12 mouse cellular contexts compared by ENCODE assay signal in the genomic region with DNA sequence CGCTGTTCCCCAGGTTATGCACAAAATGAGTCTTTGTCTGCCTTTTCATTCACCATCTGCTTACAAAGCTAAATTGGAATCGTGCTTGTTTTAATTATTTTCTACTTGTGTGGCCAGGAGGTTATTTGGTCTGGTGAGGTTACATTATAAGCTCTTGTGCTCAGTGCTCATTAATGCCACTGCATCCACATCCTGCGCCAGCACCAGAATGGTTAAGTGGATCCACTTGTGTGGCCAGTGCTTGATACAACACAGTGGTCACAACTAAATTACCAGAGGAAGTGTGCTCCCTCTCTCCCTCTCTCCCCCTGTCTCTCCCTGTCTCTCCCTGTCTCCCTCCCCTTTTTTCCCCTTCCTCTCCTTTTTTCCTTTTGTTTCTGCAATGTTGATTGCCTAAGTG.
A peak's percentile ranks its signal among the peaks of the same experiment; 100 is the strongest.
DNase-seq lines count a peak whose midpoint lies in the region; ATAC-seq lines count a peak whose summit lies in the region.
"Had no signal": no experiment of that assay in that cellular context is flagged by ENCODE, and none has a peak within 500 bp of the region (broad histone marks: within the 10 kb centered on the region; RNA-seq: fewer than 3 reads in every experiment).

No protein-coding gene starts in this region.

- no peak overlapping the region for H3K4me2 ChIP-seq in intestine, embryonic 14.5 days (ENCODE audit: low read length)
- no peak overlapping the region for H3K4me2 ChIP-seq in intestine, embryonic 15.5 days (replicated peaks)
- no peak overlapping the region for H3K4me2 ChIP-seq in forebrain, embryonic 11.5 days (ENCODE audit: low read depth, low read length, severe bottlenecking)

- ATAC-seq in intestine, embryonic 14.5 days (replicated peaks; ENCODE audit: low FRiP score, low TSS enrichment, low read depth) = no peak
- no peak for ATAC-seq in intestine, embryonic 15.5 days
- peak; percentile 78 for ATAC-seq in forebrain, embryonic 11.5 days (replicated peaks; ENCODE audit: low FRiP score)
- no peak for ATAC-seq in megakaryocyte progenitor cell, adult 5-6 weeks (replicated peaks; ENCODE audit: poor library complexity)
- ATAC-seq: CD4-positive, CD25-positive, alpha-beta regulatory T cell, adult 4 months; liver, postnatal 0 days; Patski had no signal

- no peaks in the 10 kb centered on the region for H3K36me3 ChIP-seq in intestine, embryonic 14.5 days (ENCODE audit: control insufficient read depth, insufficient read depth, low read length)
- H3K36me3 ChIP-seq in intestine, embryonic 15.5 days = no peaks in the 10 kb centered on the region
- H3K36me3 ChIP-seq in forebrain, embryonic 11.5 days (ENCODE audit: control insufficient read depth, insufficient read depth, low read length) = no peaks in the 10 kb centered on the region
- no peaks in the 10 kb centered on the region for H3K36me3 ChIP-seq in limb, embryonic 10.5 days

- 43% methylated on average over 3 of the region's 3 CpGs for WGBS in intestine, embryonic 14.5 days
- 44% methylated on average over 3 of the region's 3 CpGs for WGBS in intestine, embryonic 15.5 days
- WGBS in forebrain, embryonic 11.5 days = 9% methylated on average over 3 of the region's 3 CpGs
- WGBS in limb, embryonic 10.5 days = 28% methylated on average over 3 of the region's 3 CpGs

- H3K4me3 ChIP-seq in intestine, embryonic 14.5 days (ENCODE audit: low read depth, low read length) = no peak overlapping the region
- H3K4me3 ChIP-seq in intestine, embryonic 15.5 days (replicated peaks) = no peak overlapping the region
- no peak overlapping the region for H3K4me3 ChIP-seq in forebrain, embryonic 11.5 days (ENCODE audit: low read depth, low read length)
- H3K4me3 ChIP-seq in limb, embryonic 10.5 days = no peak overlapping the region

- H3K9ac ChIP-seq in intestine, embryonic 14.5 days (ENCODE audit: low read length) = no peak overlapping the region
- H3K9ac ChIP-seq in intestine, embryonic 15.5 days = no peak overlapping the region
- H3K9ac ChIP-seq in forebrain, embryonic 11.5 days (ENCODE audit: low read length) = no peak overlapping the region
- H3K9ac ChIP-seq: liver, postnatal 0 days had no signal

- H3K9me3 ChIP-seq in intestine, embryonic 14.5 days (ENCODE audit: control insufficient read depth, low read length) = no peaks in the 10 kb centered on the region
- H3K9me3 ChIP-seq in intestine, embryonic 15.5 days = no peaks in the 10 kb centered on the region
- H3K9me3 ChIP-seq in forebrain, embryonic 11.5 days (ENCODE audit: control insufficient read depth, low read length) = no peaks in the 10 kb centered on the region
- H3K9me3 ChIP-seq in limb, embryonic 10.5 days (replicated peaks) = no peaks in the 10 kb centered on the region

- H3K4me1 ChIP-seq in intestine, embryonic 14.5 days (replicated peaks; ENCODE audit: control insufficient read depth, insufficient read depth, low read length) = peaks cover 30% of the 10 kb centered on the region
- 0 out of 2 replicates have a peak, but pooled peaks cover 9% of the 10 kb centered on the region for H3K4me1 ChIP-seq in intestine, embryonic 15.5 days (replicated peaks)
- no peaks in the 10 kb centered on the region for H3K4me1 ChIP-seq in forebrain, embryonic 11.5 days (replicated peaks; ENCODE audit: control insufficient read depth, insufficient read depth, low read length)
- H3K4me1 ChIP-seq in limb, embryonic 10.5 days = peaks cover 65% of the 10 kb centered on the region

- H3K27ac ChIP-seq in intestine, embryonic 14.5 days (ENCODE audit: low read depth) = 0 out of 2 replicates have a peak overlapping the region, but pooled peaks have one; percentile 16
- no peak overlapping the region for H3K27ac ChIP-seq in intestine, embryonic 15.5 days
- no peak overlapping the region for H3K27ac ChIP-seq in forebrain, embryonic 11.5 days (ENCODE audit: low read depth, low read length)
- H3K27ac ChIP-seq in limb, embryonic 10.5 days = peak overlapping the region; percentile 80

- H3K27me3 ChIP-seq in intestine, embryonic 14.5 days (replicated peaks; ENCODE audit: control insufficient read depth, insufficient read depth, low read length) = no peaks in the 10 kb centered on the region
- H3K27me3 ChIP-seq in intestine, embryonic 15.5 days (replicated peaks) = no peaks in the 10 kb centered on the region
- H3K27me3 ChIP-seq in forebrain, embryonic 11.5 days (ENCODE audit: control insufficient read depth, insufficient read depth, low read length) = no peaks in the 10 kb centered on the region
- H3K27me3 ChIP-seq in limb, embryonic 10.5 days (ENCODE audit: low read depth, poor library complexity, severe bottlenecking) = no peaks in the 10 kb centered on the region
- H3K27me3 ChIP-seq: Patski had no signal

- no peak for DNase-seq in intestine, embryonic 14.5 days (ENCODE audit: low spot score)
- peak; percentile 64 for DNase-seq in embryo, embryonic 10 days (ENCODE audit: low spot score)
- peak; percentile 63 for DNase-seq in forebrain, embryonic 11.5 days (ENCODE audit: low spot score)
- DNase-seq in limb, embryonic 10.5 days (ENCODE audit: low spot score) = peak; percentile 48
- no peak for DNase-seq in adrenal gland, adult 8-10 months
- DNase-seq: liver, postnatal 0 days; right cerebral cortex, adult 18-20 months; thymus, postnatal 14 days had no signal

Comparison
In these comparisons a context has a peak if more than half of its experiments do, and no peak if none do; other contexts are left out.
1. H3K27ac ChIP-seq: peak in intestine, embryonic 14.5 days (single experiment) and limb, embryonic 10.5 days (single experiment); none in intestine, embryonic 15.5 days (single experiment) and forebrain, embryonic 11.5 days (single experiment).
2. DNase-seq: peak in embryo, embryonic 10 days (single experiment), forebrain, embryonic 11.5 days (single experiment) and limb, embryonic 10.5 days (single experiment); none in intestine, embryonic 14.5 days (single experiment) and adrenal gland, adult 8-10 months (single experiment).